Mouse (Mus musculus): ENCODE measurements around the gene Ada.

The Ada gene

GRCm38 (mm10) chr2:163732021-163732420 is 18.0 kb downstream of the Ada start:
- DNase-seq (ENCODE audit: extremely low spot score, low spot score): no peak

DNA sequence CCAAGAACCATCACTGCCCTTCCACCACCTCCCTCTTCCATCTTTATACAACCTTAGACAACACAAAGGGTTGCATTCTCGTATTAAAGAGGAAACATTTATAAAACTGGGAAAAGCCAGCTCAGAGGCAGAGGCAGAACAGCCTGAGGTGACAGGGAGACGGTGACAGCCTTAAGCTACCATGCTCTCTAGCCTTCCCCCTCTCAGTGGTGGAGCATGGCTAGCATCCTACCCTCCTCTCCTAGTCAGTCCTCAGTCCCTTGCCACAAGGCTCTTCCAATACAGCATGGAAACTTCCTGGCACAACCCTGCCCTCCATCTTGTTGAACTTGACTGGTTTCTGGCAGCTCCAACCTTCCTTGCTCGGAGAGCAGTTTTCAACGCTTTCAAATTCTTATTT is 21.7 kb downstream of the Ada start:
- DNase-seq (ENCODE audit: extremely low spot score, low spot score): no peak

GRCm38 (mm10) chr2:163726766-163727393 is 23.2 kb downstream of the Ada start:
- no peak for DNase-seq (ENCODE audit: extremely low spot score, low spot score)

DNA sequence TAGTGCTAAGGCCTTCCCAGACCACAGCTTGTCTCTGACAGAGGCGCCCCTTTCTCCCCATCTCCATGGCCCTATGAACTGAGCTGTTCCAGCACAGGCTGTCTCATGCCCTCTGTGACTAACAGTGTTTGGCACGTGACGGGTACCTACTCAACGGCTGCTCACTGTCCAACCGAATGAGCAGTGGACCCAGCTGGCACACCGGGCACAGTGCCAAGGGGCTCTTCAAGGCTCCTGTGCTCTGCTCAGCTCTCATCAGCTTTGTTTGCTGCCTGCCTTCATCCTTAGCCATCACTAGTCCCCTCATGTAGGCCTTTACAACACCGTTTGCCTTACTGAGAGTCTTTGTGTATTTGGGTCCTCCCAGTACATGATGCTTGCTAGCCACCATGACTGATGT is 27.5 kb downstream of the Ada start:
- DNase-seq (ENCODE audit: extremely low spot score, low spot score): no peak

GRCm38 (mm10) chr2:163719616-163720015 is 30.4 kb downstream of the Ada start:
- no peak for DNase-seq (ENCODE audit: extremely low spot score, low spot score)

GRCm38 (mm10) chr2:163718951-163719603 is 31.0 kb downstream of the Ada start:
- DNase-seq (ENCODE audit: extremely low spot score, low spot score): peak; percentile 88

DNA sequence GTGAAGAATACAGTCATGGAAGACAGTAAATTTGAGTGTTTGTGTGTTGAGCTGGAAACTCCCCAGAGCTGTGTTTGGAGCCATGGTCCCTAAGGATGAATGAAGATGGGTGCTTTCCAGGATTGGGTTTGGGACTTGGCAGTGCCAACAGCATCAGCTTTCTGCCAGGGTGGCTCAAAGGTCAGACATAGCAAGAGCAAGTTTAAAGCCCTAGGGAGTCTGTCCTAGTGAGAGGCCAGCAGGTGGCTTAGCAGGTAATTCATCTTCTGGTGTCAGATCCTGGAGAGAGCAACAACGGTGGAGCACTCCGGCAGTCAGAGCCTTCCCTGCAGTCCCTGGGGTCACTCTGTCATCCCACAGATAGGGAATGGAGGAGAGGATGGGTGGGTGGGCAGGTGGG is 31.5 kb downstream of the Ada start:
- DNase-seq (ENCODE audit: extremely low spot score, low spot score): no peak

DNA sequence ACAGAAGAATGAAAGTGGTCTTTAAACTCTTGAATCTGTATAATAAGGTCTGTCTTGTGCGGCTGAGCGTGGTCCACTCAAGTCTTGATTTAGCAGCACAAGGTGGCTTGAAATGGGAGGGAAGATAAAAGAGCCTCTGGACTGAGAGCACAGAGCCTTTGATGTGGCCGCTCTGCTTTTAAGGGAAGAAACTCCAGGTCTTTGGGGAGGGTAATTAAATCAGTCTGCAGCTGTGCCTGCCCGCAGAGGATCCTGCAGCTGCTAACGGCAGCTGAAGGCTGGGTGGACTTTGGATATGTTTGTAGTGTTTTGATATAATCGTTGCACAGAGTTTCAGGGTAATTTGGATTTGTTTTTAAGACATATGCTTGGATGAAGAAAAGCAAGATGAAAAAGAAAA is 33.2 kb downstream of the Ada start:
- DNase-seq (ENCODE audit: extremely low spot score, low spot score): peak; percentile 33

GRCm38 (mm10) chr2:163716448-163716847 is 33.6 kb downstream of the Ada start:
- no peak for DNase-seq (ENCODE audit: extremely low spot score, low spot score)

- no peak for DNase-seq (ENCODE audit: extremely low spot score, low spot score)
Observed at GRCm38 (mm10) chr2:163713340-163713739, 36.7 kb downstream of the Ada start.

DNA sequence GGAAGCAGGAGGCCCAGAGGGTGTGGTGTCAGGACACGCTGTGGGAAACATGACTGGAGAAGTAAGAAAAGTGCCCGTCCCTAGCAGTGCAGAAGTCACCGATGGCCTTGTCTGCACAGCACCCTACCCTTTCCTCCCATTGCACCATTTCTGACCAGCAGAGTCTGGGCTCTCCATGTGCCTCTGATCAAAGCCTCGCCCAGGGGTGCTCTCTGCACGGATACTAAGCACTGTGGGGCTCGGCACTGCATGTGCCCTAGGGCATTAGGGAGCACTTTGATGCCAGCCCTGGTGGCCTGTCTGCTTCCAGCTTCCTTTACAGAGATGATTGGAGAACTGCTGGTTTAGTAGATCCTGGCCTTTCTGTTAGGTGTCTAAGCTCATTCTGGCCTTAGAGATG is 37.2 kb downstream of the Ada start:
- DNase-seq (ENCODE audit: extremely low spot score, low spot score): no peak

DNA sequence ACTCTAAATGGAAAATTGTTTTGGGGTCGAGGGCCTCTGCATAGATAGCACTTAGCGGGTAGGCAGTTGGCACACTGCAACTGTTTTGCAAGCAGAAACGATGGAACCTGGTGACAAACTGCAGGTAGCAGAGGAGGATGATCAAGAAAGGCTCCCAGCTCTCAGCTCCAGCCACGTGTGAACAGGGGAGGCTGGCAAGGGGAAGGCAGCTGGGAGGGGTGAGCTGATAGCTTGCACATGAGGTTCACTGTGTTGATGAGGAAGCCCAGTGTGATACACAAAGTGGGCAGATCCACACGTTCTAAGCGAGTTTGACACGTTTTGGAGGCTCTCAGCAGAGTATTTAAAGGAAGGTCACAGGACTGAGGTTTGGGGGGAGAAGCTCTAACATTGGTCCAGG is 37.6 kb downstream of the Ada start:
- DNase-seq (ENCODE audit: extremely low spot score, low spot score): no peak

DNA sequence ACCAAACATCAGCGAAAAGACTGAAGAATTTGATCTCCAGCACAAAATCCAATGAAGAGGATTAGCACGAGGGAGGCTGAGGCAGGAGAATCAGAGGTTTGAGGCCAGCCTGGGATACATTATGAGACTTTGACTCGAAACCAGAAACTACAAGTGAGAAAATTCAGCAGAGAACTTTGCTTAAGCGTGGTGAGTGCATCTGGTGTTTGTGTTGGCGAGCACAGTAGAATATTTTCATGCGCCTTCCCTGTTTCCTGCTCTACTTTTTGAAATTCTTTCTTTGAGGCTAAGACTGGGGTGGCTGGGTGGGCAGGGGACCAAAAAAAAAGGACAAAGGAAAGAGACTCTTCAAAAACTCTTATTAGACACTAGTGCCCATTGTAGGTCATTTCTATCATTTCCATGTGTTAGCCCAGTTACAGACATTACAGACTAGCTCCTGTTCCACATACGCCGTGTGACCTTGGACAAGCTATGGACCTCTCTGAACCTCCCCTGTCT is 38.6 kb downstream of the Ada start:
- no peak for DNase-seq (ENCODE audit: extremely low spot score, low spot score)

GRCm38 (mm10) chr2:163710606-163711159 is 39.4 kb downstream of the Ada start:
- DNase-seq (ENCODE audit: extremely low spot score, low spot score): no peak

- no peak for DNase-seq (ENCODE audit: extremely low spot score, low spot score)
Observed at GRCm38 (mm10) chr2:163710000-163710399, 40.0 kb downstream of the Ada start.

- DNase-seq (ENCODE audit: extremely low spot score, low spot score): no peak
Observed at GRCm38 (mm10) chr2:163708763-163709250, 41.2 kb downstream of the Ada start.

DNA sequence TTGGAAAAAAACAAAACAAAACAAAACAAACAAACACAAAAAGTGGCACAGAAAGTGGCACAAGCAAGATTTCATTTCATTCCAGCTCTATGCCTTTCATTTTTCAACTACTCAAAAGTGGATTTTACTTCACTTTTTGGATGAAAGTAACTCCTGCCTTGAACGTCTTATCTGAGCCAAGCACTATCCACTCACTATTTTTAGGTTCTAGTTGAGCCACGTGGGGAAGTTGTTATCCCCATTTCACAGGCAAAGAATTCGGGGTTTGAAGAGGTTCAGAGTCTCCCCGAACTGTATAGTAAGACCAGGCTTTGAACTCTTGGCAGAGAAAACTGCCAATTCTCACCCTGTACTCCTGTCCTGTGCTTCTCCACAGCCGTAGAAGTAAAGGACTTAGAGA is 41.7 kb downstream of the Ada start:
- DNase-seq (ENCODE audit: extremely low spot score, low spot score): no peak

DNA sequence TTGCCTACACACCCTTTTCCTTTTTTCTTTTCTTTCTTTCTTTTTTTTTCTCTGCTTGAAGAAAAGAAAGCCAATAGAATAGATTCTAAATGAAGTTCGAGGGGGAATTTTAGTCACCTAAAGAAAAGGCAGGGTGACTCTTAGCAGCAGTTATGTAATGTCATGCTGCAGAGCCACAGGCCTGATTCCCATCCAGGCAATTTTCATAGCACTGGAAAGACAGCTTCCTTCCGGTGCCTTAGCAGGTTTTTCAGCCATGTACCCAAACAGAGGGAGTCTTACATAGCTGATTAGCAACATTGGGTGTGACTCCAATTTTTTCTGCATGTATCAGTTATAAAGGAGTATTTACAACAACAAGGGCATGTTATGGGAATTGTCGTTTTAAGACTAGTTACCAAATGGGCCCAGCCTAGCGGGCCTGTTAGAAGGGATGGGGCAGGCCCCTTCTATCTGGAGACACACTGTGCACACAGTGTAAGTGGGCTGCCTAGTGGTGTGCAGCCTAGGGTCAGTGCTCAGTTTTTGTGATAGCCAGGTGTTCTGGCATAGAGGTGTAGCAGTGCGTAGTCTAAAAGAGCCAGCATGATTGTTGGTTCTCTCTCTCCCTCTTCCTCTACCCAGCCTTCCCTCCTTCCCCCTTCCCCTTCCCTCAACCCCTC is 46.3 kb downstream of the Ada start:
- DNase-seq (ENCODE audit: extremely low spot score, low spot score): no peak

GRCm38 (mm10) chr2:163702921-163703320 is 47.1 kb downstream of the Ada start:
- DNase-seq (ENCODE audit: extremely low spot score, low spot score): no peak

DNA sequence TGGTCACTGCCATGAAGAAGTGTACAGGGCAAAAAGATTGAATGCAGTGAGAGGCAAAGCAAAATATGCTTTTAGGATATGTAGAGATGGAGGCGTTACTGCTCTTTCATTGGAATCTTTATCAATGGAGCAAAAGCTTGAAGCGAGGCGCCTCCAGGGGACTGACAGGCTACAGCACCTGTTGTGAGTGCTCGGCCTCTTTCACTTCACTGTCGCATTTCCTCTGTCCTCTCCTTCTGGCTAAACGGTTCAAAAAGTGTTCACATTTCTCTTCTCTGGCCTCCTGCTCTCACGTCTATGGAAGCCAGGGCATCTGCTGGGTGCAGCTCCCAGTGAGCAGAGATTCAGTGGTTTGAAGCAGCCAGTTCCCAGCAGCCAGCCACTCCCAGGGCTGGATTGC is 47.6 kb downstream of the Ada start:
- DNase-seq (ENCODE audit: extremely low spot score, low spot score): no peak

DNA sequence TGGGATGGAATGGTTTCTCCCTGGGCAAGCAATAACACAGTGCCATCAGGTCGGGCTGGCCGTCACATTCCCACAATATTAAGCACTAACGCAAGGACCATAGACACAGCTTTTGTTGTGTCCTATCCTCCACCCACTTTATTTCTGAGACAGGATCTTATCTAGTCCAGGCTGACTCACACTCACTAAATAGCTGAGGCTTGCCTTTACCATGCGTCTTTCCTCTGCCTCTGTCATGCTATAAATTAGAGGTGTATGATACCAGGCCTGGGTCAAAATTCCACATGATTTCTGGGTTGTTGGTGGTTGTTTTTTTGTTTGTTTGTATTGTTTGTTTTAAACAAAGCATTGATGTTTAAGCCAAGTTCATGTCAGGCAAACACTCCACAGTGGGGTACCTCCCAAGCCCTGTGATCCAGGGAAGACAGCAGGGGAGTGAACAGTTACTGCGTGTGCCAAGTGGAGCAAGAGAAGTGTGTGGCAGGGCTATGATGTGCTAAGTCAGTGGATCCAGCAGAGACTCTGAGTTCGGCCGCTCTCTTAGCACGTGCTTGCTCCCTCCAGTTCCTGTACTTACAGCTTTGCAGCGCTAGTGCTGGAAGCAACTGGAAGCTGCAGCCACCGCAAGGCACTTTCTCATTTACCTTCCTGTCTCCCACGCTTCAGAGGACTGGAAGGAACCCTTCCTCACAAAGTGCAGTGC is 50.8 kb downstream of the Ada start:
- no peak for DNase-seq (ENCODE audit: extremely low spot score, low spot score)

Measured in neural tube, embryonic 10.5 days (tissue).